Mouse (Mus musculus): ENCODE measurements around the gene Btbd19.

Btbd19 gene

GRCm38 (mm10) chr4:117125348-117125909, at the start of gene Btbd19:
Gene Btbd19, minus strand, starts transcription at chr4:117125725.
- peak; percentile 49 for DNase-seq (ENCODE audit: low read depth, low spot score)

GRCm38 (mm10) chr4:117169936-117170335, 44.4 kb upstream of the Btbd19 start:
- no peak for DNase-seq (ENCODE audit: low read depth, low spot score)

- no peak for DNase-seq (ENCODE audit: low read depth, low spot score)
Observed at GRCm38 (mm10) chr4:117161183-117161582, 35.7 kb upstream of the Btbd19 start.

DNA sequence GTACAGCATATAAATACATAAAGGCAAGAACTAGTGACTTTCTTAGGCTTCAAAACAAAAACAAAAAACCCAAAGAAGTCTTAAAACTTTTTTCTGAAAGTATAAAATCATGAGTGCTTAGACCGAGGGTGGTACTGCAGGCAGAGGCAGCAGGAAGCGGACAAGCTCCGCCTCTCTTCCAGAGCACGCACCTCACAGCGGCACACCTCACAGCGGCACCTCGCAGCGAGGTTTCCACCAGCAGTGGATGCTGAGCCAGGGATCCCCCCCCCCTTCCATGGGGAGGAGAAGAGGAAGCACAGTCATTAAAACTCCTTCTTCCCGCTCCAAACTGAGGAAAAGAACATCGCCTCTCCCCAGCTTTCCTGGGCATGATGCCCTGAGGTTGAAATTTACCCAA, 34.1 kb upstream of the Btbd19 start:
- DNase-seq (ENCODE audit: low read depth, low spot score): no peak

- no peak for DNase-seq (ENCODE audit: low read depth, low spot score)
Observed at GRCm38 (mm10) chr4:117156372-117156771, 30.8 kb upstream of the Btbd19 start.

GRCm38 (mm10) chr4:117155792-117156355, 30.3 kb upstream of the Btbd19 start, which contains the start of gene Rps8:
Gene Rps8, minus strand, starts transcription at chr4:117156243.
- peak; percentile 91 for DNase-seq (ENCODE audit: low read depth, low spot score)

- DNase-seq (ENCODE audit: low read depth, low spot score): no peak
Observed at GRCm38 (mm10) chr4:117155020-117155791, 29.7 kb upstream of the Btbd19 start.

GRCm38 (mm10) chr4:117152714-117153113, 27.2 kb upstream of the Btbd19 start:
- DNase-seq (ENCODE audit: low read depth, low spot score): no peak

- DNase-seq (ENCODE audit: low read depth, low spot score): no peak
Observed at GRCm38 (mm10) chr4:117151416-117151815, 25.9 kb upstream of the Btbd19 start.

DNA sequence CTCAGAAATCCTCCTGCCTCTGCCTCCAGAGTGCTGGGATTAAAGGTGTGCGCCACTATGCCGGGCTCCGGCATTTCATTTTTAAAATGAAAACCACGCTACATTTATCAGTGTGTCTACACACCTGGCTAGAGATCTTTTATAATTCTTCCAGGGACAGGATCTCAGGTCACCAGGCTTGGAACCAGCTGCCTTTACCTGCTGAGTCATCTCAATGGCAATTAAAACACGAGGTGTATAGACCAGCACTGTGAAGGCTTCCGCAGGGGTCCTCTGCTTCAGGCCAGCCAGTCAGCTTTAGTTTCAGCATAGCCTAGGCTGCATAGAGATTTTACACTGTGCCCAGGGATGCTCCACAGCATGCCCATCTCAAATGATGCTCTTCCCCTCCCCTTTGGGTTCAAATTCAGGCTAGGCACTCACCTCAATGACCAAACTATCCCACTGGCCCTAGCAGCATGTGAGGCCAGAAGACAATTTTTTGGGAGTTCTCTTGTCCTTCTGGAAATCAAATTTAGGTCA, 24.7 kb upstream of the Btbd19 start:
- no peak for DNase-seq (ENCODE audit: low read depth, low spot score)

DNA sequence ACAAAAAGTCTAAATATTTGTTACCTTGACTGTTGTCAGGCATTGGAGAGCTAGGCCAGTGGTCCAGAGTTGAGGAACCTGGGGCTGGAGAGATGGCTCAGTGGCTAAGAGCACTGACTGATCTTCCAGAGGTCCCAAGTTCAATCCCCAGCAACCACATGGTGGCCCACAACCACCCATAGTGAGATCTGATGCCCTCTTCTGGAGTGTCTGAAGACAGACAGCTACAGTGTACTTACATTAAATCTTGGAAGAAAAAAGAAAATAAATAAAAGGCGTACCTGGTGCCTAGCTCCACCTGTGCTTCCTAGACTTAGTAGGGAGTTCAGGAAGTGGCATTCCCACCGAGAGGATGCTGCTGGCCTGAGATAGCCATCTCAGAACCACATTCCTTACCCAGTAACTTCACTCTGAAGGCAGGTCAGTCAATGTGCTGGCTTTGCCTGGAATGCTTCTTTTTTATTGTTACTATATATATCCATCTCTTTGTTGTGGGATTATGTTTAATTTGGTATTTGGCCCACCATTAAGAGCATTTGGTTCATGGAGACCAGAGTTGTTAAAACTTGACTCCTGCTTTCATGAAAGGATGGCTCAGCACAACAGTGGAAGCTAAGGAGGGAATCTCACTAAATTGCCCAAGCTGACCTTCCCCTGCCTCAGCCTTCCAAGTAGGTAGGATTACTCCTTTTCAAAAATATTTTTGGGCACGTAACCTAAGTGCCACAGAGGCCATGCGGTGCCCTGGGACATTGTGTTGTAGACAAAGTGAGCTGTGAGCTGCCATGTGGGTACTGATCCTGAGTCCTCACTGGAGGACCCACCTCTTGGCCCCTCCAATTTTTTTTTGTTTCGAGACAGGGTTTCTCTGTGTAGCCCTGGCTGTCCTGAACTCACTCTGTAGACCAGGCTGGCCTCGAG, 24.0 kb upstream of the Btbd19 start:
- no peak for DNase-seq (ENCODE audit: low read depth, low spot score)

GRCm38 (mm10) chr4:117148815-117149214, 23.3 kb upstream of the Btbd19 start:
- DNase-seq (ENCODE audit: low read depth, low spot score): no peak

- no peak for DNase-seq (ENCODE audit: low read depth, low spot score)
Observed at GRCm38 (mm10) chr4:117148047-117148713, 22.7 kb upstream of the Btbd19 start.

DNA sequence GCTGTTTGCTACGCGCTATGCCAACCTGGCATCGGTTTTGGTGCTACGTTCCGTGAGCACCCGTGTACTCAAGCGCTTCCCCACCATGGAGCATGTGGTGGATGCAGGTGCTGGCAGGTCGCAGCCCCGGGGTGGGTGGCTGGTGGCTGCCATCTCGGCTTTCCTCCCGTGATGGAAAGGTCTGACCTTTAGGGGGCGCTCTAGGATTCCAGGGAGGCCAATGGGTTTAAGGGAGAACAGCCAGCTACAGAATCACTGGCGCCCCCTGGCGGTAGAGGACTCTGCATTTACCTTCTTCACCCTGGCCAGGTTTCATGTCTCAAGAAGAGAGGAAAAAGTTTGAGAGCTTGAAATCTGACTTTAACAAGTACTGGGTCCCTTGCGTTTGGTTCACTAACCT, 20.7 kb upstream of the Btbd19 start:
- DNase-seq (ENCODE audit: low read depth, low spot score): peak; percentile 91

- DNase-seq (ENCODE audit: low read depth, low spot score): no peak
Observed at GRCm38 (mm10) chr4:117145248-117145647, 19.7 kb upstream of the Btbd19 start.

DNA sequence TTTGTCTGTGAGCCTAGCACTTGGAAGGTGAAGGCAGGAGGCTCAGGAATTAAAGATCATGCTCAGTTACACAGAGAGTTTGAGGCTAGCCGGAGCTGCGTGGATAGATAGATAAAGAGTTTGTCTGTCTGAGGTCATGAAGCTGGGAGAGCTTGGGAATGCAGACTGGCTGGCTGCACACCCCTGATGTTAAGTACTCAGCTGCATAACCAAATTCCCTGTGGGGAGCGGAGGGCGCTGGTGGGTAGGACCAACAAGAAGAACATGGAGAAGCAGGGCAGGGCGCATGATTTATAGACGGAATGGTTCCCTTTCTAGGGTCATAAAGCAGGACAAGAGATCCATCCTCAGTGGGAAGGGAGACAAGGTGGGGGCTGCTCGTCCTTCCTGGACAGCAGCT, 17.5 kb upstream of the Btbd19 start:
- no peak for DNase-seq (ENCODE audit: low read depth, low spot score)

GRCm38 (mm10) chr4:117140613-117141012, 15.1 kb upstream of the Btbd19 start:
- no peak for DNase-seq (ENCODE audit: low read depth, low spot score)

- no peak for DNase-seq (ENCODE audit: low read depth, low spot score)
Observed at GRCm38 (mm10) chr4:117139217-117139612, 13.7 kb upstream of the Btbd19 start.

DNA sequence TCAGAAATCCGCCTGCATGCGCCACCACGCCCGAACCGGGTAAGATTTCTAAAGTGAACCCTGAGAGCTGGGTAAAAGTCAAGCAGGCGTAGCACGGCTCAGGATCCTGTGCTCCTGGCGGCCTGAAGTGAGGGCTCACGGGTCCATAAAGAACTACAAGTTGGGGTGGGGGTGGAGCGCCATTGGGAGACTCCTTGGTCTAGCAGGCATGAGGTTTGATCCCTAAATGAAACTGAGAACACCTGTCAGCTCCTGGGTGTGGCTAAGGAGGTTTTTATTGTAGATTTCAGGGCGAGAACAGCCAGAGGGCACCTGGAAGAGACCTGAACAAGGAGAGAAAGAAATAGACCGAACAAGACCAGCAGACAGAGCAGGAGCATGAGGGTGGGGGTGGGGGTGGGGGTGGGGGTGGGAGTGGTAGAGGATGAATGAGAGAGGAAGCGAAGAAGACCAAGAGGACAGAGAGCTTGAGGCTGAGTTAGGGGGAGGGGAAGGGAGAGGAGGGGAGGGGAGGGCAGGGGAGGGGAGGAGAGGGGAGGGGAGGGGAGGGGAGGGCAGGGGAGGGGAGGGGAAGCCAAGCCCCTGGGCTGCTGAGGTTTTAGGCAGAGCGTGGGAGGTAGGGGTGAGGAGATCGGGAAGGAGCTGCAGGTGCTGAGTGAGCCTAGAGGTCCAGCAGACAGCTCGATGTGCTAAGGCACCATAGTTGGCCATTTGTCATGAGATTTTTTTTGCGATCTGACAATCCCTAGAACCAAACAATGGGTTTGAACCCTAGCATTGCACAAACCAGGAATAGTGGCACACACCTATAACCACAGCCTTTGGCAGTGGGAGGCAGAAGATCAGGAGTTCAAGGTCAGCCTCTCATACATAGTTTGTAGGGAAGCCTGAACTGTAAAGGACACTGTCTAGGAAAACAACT, 13.0 kb upstream of the Btbd19 start:
- no peak for DNase-seq (ENCODE audit: low read depth, low spot score)

GRCm38 (mm10) chr4:117136034-117136433, 10.5 kb upstream of the Btbd19 start:
- no peak for DNase-seq (ENCODE audit: low read depth, low spot score)
